Mouse (Mus musculus): ENCODE data around the gene Wsb2. TPM values are rescaled to one million over a fixed set of nuclear protein-coding genes. Genes with fewer than 3 reads are reported as not detected.

Gene Wsb2
- total and polyA plus RNA-seq, 3 experiments = 91.4 to 130 (median 101) TPM

DNA sequence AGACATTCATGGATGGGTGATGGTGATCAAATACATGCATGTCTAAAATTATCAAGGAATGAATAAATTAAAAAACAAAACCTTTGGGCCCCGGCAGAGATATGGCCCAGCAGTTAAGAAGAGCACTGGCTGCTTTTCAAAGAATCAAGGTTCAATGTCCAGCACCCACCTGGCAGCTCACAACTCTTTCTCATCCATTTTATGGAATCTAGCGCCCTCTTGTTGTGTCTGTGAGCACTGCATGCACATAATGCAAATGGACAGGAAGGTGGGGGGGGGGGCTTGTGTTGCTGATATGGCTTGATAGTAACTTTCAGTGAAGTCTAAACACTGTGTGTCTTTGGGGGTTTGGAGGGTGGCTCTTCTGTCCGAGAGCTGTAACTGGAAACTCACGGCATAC lies 51.1 kb downstream of the Wsb2 start:
- Histone ChIP-seq H3K9ac (ENCODE audit: low read depth, low read length) (no peak overlapping the region), H3K27me3 (ENCODE audit: control insufficient read depth, insufficient read depth, low read length) (no peaks in the 10 kb centered on the region), H3K4me3 (no peak overlapping the region), H3K79me2 (replicated peaks; ENCODE audit: control insufficient read depth, insufficient read depth, low read length) (no peaks in the 10 kb centered on the region), H3K36me3 (ENCODE audit: control insufficient read depth, insufficient read depth, low read length) (no peaks in the 10 kb centered on the region), H3K27ac (no peak overlapping the region), H3K4me1 (ENCODE audit: control insufficient read depth, insufficient read depth, low read length) (no peaks in the 10 kb centered on the region)
- 56% methylated on average over 4 of the region's 4 CpGs for WGBS
- intact Hi-C loops (cut with DNase I) = loop anchor here (1.0 to 5.0 kb wide), 2 partner anchors 101 to 291 kb away; partner anchors contain the start of gene Suds3
- peak; percentile 19 to 50 for DNase-seq
- TF ChIP-seq POLR2A (IDR thresholded peaks at IDR 0.05; ENCODE audit: insufficient read depth, low read depth, low read length) (no peak), EP300 (IDR thresholded peaks at IDR 0.05; ENCODE audit: insufficient read depth, low read depth, low read length) (no peak), CTCF (IDR thresholded peaks at IDR 0.05) (peak; percentile 67)

DNA sequence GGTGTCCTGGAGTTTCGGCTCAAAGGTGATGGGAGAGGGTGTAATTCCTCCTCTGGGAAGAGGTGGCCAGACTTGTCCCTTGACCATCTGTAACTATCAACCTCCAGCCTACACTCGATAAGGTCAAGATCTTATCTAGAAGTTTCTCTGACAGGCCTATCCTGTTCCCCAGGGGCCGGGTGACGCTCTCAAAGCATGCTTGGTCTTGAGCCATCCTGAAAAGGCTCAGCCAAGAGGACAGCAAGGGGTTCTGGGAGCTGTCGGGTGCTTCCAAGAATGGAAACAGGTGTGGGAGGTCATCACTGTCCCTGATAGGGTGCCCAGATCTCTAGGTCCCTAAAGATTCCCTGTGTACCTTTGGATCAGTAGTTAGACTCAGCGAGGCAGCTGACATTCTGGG lies 52.3 kb downstream of the Wsb2 start:
- WGBS = 34% methylated on average over 6 of the region's 6 CpGs
- Histone ChIP-seq H3K27ac (no peak overlapping the region), H3K36me3 (ENCODE audit: control insufficient read depth, insufficient read depth, low read length) (no peaks in the 10 kb centered on the region), H3K4me3 (no peak overlapping the region), H3K27me3 (ENCODE audit: control insufficient read depth, insufficient read depth, low read length) (peaks cover 5% of the 10 kb centered on the region), H3K4me1 (ENCODE audit: control insufficient read depth, insufficient read depth, low read length) (no peaks in the 10 kb centered on the region), H3K9ac (ENCODE audit: low read depth, low read length) (no peak overlapping the region), H3K79me2 (replicated peaks; ENCODE audit: control insufficient read depth, insufficient read depth, low read length) (no peaks in the 10 kb centered on the region)
- no peak for DNase-seq
- TF ChIP-seq CTCF (IDR thresholded peaks at IDR 0.05) (no peak), EP300 (IDR thresholded peaks at IDR 0.05; ENCODE audit: insufficient read depth, low read depth, low read length) (no peak), POLR2A (IDR thresholded peaks at IDR 0.05; ENCODE audit: insufficient read depth, low read depth, low read length) (no peak)
- intact Hi-C loops (cut with DNase I) = loop anchor here (5.0 kb wide), 1 partner anchor 292 kb away; the partner anchor contains the start of gene Suds3

- H3K27ac ChIP-seq = no peak within 1 kb of the TSS
- peak within 1 kb of the TSS; percentile 30; the same call in 1 of the 2 replicates for H3K9ac ChIP-seq (ENCODE audit: low read depth, low read length)
- H3K4me3 ChIP-seq = peak within 1 kb of the TSS; percentile 37
- peaks cover 5% of the 10 kb centered on the region for H3K27me3 ChIP-seq (ENCODE audit: control insufficient read depth, insufficient read depth, low read length)
- peak in 1 of 2 experiments; percentile 11 for DNase-seq
- WGBS = 1% methylated on average over 84 of the region's 89 CpGs
- no peaks in the 10 kb centered on the region for H3K36me3 ChIP-seq (ENCODE audit: control insufficient read depth, insufficient read depth, low read length)
- no peak for TF ChIP-seq POLR2A (IDR thresholded peaks at IDR 0.05; ENCODE audit: insufficient read depth, low read depth, low read length)
- no peak for TF ChIP-seq CTCF (IDR thresholded peaks at IDR 0.05)
- no peak for TF ChIP-seq EP300 (IDR thresholded peaks at IDR 0.05; ENCODE audit: insufficient read depth, low read depth, low read length)
- intact Hi-C loops (cut with DNase I) = no loop called here
- H3K4me1 ChIP-seq (ENCODE audit: control insufficient read depth, insufficient read depth, low read length) = no peaks in the 10 kb centered on the region
- H3K79me2 ChIP-seq (replicated peaks; ENCODE audit: control insufficient read depth, insufficient read depth, low read length) = no peaks in the 10 kb centered on the region
Measured at GRCm38 (mm10) chr5:117413507-117414501, 56.7 kb downstream of the Wsb2 start, which contains the start of gene Ksr2. Gene Ksr2 (plus strand): TSS chr5:117414000.

GRCm38 (mm10) chr5:117414611-117415010 lies 57.5 kb downstream of the Wsb2 start:
- no peaks in the 10 kb centered on the region for H3K36me3 ChIP-seq (ENCODE audit: control insufficient read depth, insufficient read depth, low read length)
- 7% methylated on average over 10 of the region's 10 CpGs for WGBS
- TF ChIP-seq CTCF (IDR thresholded peaks at IDR 0.05) = no peak
- no peak for TF ChIP-seq EP300 (IDR thresholded peaks at IDR 0.05; ENCODE audit: insufficient read depth, low read depth, low read length)
- no peak for TF ChIP-seq POLR2A (IDR thresholded peaks at IDR 0.05; ENCODE audit: insufficient read depth, low read depth, low read length)
- H3K9ac ChIP-seq (ENCODE audit: low read depth, low read length) = no peak overlapping the region
- no peaks in the 10 kb centered on the region for H3K79me2 ChIP-seq (replicated peaks; ENCODE audit: control insufficient read depth, insufficient read depth, low read length)
- no peak overlapping the region for H3K4me3 ChIP-seq
- peaks cover 5% of the 10 kb centered on the region for H3K27me3 ChIP-seq (ENCODE audit: control insufficient read depth, insufficient read depth, low read length)
- DNase-seq = no peak
- intact Hi-C loops (cut with DNase I) = no loop called here
- no peak overlapping the region for H3K27ac ChIP-seq
- H3K4me1 ChIP-seq (ENCODE audit: control insufficient read depth, insufficient read depth, low read length) = no peaks in the 10 kb centered on the region

- Histone ChIP-seq H3K27me3 (ENCODE audit: control insufficient read depth, insufficient read depth, low read length) (peaks cover 5% of the 10 kb centered on the region), H3K27ac (no peak overlapping the region), H3K4me3 (no peak overlapping the region), H3K79me2 (replicated peaks; ENCODE audit: control insufficient read depth, insufficient read depth, low read length) (no peaks in the 10 kb centered on the region), H3K9ac (ENCODE audit: low read depth, low read length) (no peak overlapping the region), H3K4me1 (ENCODE audit: control insufficient read depth, insufficient read depth, low read length) (no peaks in the 10 kb centered on the region), H3K36me3 (ENCODE audit: control insufficient read depth, insufficient read depth, low read length) (no peaks in the 10 kb centered on the region)
- TF ChIP-seq CTCF (IDR thresholded peaks at IDR 0.05) (no peak), EP300 (IDR thresholded peaks at IDR 0.05; ENCODE audit: insufficient read depth, low read depth, low read length) (no peak), POLR2A (IDR thresholded peaks at IDR 0.05; ENCODE audit: insufficient read depth, low read depth, low read length) (no peak)
- no peak for DNase-seq
- intact Hi-C loops (cut with DNase I) = no loop called here
- WGBS = 38% methylated on average over 19 of the region's 19 CpGs
Measured at GRCm38 (mm10) chr5:117415011-117415912, 58.2 kb downstream of the Wsb2 start.

All from heart, adult 2 months (tissue).